Mouse (Mus musculus) embryo, embryonic 10 days (tissue): Measurements from ENCODE around the gene Fam129c.

Experiments used
- DNase-seq: peaks from one replicate; pipeline ENCODE4 v3.0.0-alpha.2; 2015; ENCODE audit warnings: low spot score

Gene Fam129c

GRCm38 (mm10) chr8:71610822-71611651, 13.6 kb downstream of the Fam129c start, which contains the start of gene Colgalt1:
Colgalt1 (plus strand) TSS chr8:71610998.
- peak; percentile 98 for DNase-seq

GRCm38 (mm10) chr8:71612141-71612540, 14.7 kb downstream of the Fam129c start:
- DNase-seq: no peak

GRCm38 (mm10) chr8:71613418-71613817, 16.0 kb downstream of the Fam129c start:
- no peak for DNase-seq

- DNase-seq: no peak
These were observed 22.3 kb downstream of the Fam129c start for GRCm38 (mm10) chr8:71619786-71620185.

GRCm38 (mm10) chr8:71625088-71625487, 27.6 kb downstream of the Fam129c start:
- no peak for DNase-seq

- DNase-seq: no peak
These were observed 29.3 kb downstream of the Fam129c start for GRCm38 (mm10) chr8:71626753-71627152.

GRCm38 (mm10) chr8:71627265-71628099, 30.0 kb downstream of the Fam129c start:
- DNase-seq: no peak

GRCm38 (mm10) chr8:71628396-71629095, 31.1 kb downstream of the Fam129c start:
- no peak for DNase-seq

GRCm38 (mm10) chr8:71629096-71629697, 31.7 kb downstream of the Fam129c start:
- peak; percentile 97 for DNase-seq

GRCm38 (mm10) chr8:71629781-71630212, 32.3 kb downstream of the Fam129c start:
- DNase-seq: peak; percentile 69

- no peak for DNase-seq
These were observed 33.3 kb downstream of the Fam129c start for GRCm38 (mm10) chr8:71630761-71631160.

- DNase-seq: no peak
These were observed 34.4 kb downstream of the Fam129c start for GRCm38 (mm10) chr8:71631897-71632296.

- DNase-seq: peak; percentile 51
These were observed 35.7 kb downstream of the Fam129c start for GRCm38 (mm10) chr8:71633164-71633563.

- DNase-seq: peak; percentile 79
These were observed 36.7 kb downstream of the Fam129c start for GRCm38 (mm10) chr8:71633981-71634667.

GRCm38 (mm10) chr8:71637149-71638095, 40.0 kb downstream of the Fam129c start:
- DNase-seq: no peak

GRCm38 (mm10) chr8:71638321-71638720, 40.9 kb downstream of the Fam129c start:
- no peak for DNase-seq

GRCm38 (mm10) chr8:71639318-71639717, 41.9 kb downstream of the Fam129c start:
- DNase-seq: no peak

- no peak for DNase-seq
These were observed 48.1 kb downstream of the Fam129c start for GRCm38 (mm10) chr8:71645510-71645909.

- peak; percentile 36 for DNase-seq
These were observed 57.2 kb downstream of the Fam129c start for GRCm38 (mm10) chr8:71654600-71654999.
